Mouse (Mus musculus) cerebellum, adult 11-12 months (tissue): ENCODE results near the gene Gm28635.

Source experiments
- DNase-seq: peaks from one replicate; pipeline ENCODE4 v3.0.0; 2022

The Gm28635 gene

GRCm38 (mm10) chr2:84579311-84579710 lies 98.5 kb downstream of the Gm28635 start:
- no peak for DNase-seq

- no peak for DNase-seq
Measured at GRCm38 (mm10) chr2:84574130-84574529, 103.7 kb downstream of the Gm28635 start.

GRCm38 (mm10) chr2:84556888-84557514 lies 120.8 kb downstream of the Gm28635 start:
- DNase-seq, result no peak
